Mouse (Mus musculus) liver, embryonic 12.5 days (tissue): ENCODE results near the gene Limch1. TPM values are rescaled to one million over a fixed set of nuclear protein-coding genes. Genes with fewer than 3 reads are reported as not detected.

Source experiments
- ATAC-seq: fragments of 200-750 bp; cut with Nextera tagmentation; 2 replicates; pipeline ENCODE4 v1.8.0; 2017; ENCODE audit warnings: moderate number of reproducible peaks, mild to moderate bottlenecking, moderate library complexity
- H3K27ac ChIP-seq: fragments of 300-500 bp; sonication (generic); 2 replicates; pipeline ENCODE4 v1.5.1; 2016; ENCODE audit warnings: mild to moderate bottlenecking
- H3K27me3 ChIP-seq: fragments of 300-500 bp; sonication (generic); replicated peaks from 2 replicates; pipeline ENCODE4 v1.6.1; 2016; ENCODE audit warnings: mild to moderate bottlenecking, moderate library complexity
- H3K36me3 ChIP-seq: fragments of 300-500 bp; sonication (generic); 2 replicates; pipeline ENCODE4 v1.6.1; 2016; ENCODE audit warnings: mild to moderate bottlenecking, moderate library complexity
- H3K4me1 ChIP-seq: fragments of 300-500 bp; sonication (generic); 2 replicates; pipeline ENCODE4 v1.6.1; 2016
- H3K4me2 ChIP-seq: fragments of 300-500 bp; sonication (generic); 2 replicates; pipeline ENCODE4 v1.6.1; 2016; ENCODE audit warnings: mild to moderate bottlenecking, moderate library complexity
- H3K4me3 ChIP-seq: fragments of 300-500 bp; sonication (generic); 2 replicates; pipeline ENCODE4 v1.5.1; 2016; ENCODE audit warnings: mild to moderate bottlenecking, moderate library complexity
- H3K9ac ChIP-seq: fragments of 300-500 bp; sonication (generic); 2 replicates; pipeline ENCODE4 v1.6.1; 2016; ENCODE audit warnings: mild to moderate bottlenecking, moderate library complexity
- H3K9me3 ChIP-seq: fragments of 300-500 bp; sonication (generic); replicated peaks from 2 replicates; pipeline ENCODE4 v1.6.1; 2016; ENCODE audit warnings: mild to moderate bottlenecking, moderate library complexity
- WGBS: fragments of 180-500 bp; shearing (Covaris S2); methylation state at CpG from one replicate; pipeline ENCODE4 v1.1.7; 2016; ENCODE audit not compliant: insufficient replicate concordance; 5-methylcytosine and 5-hydroxymethylcytosine counted together
- polyA plus RNA-seq: library from polyadenylated mRNA; unstranded; fragments of >200 nt; fragmentation: Nextera tagmentation; extraction: Ambion mirVana; gene quantifications from 2 replicates; pipeline ENCODE4 v1.2.1, GENCODE M21; 2016

Gene Limch1
- 3.8 and 5.2 TPM in 2 replicates for polyA plus RNA-seq

DNA sequence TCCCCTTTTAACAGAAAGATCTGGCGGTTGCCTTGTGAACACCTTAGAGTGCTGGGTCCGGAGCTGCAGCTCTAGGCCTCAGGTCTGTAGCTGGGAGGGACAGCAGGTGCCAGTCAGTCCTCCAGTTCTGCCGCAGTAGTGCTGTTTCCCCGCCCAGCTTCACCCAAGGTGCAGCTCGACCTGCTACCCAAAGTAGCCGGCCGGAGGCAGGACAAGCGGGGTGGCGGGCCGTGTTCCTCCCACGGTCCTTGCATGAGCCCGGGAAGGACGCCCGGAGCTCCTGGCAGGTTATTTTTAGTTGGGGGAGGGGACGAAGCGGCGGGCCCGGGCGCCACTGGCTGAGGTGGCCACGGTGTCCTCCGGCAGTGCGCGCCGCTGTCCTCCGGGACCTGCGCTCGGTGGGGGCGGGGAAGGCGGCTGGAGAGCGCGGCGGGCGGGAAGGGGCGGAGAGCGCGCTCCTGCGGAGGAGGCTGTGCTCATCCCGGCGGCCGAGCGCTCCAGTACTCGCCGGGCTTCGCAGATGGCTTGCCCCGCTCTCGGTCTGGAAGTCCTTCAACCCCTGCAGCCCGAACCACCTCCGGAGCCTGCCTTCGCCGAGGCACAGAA is at the start of gene Limch1:
TSS of gene Limch1 (plus strand) at position 438 of the 606 bp plus-strand sequence.
- Histone ChIP-seq H3K9ac (0 out of 2 replicates have a peak within 1 kb of the TSS, but pooled peaks have one; percentile 22), H3K4me1 (no peaks in the 10 kb centered on the region; the same call in 1 of the 2 replicates), H3K27me3 (peaks cover 42% of the 10 kb centered on the region), H3K4me3 (peak within 1 kb of the TSS; percentile 51), H3K36me3 (no peaks in the 10 kb centered on the region), H3K27ac (no peak within 1 kb of the TSS), H3K9me3 (no peaks in the 10 kb centered on the region), H3K4me2 (peak within 1 kb of the TSS; percentile 70)
- peak; percentile 42; the same call in 1 of the 2 replicates for ATAC-seq
- WGBS = 2% methylated on average over 44 of the region's 50 CpGs

DNA sequence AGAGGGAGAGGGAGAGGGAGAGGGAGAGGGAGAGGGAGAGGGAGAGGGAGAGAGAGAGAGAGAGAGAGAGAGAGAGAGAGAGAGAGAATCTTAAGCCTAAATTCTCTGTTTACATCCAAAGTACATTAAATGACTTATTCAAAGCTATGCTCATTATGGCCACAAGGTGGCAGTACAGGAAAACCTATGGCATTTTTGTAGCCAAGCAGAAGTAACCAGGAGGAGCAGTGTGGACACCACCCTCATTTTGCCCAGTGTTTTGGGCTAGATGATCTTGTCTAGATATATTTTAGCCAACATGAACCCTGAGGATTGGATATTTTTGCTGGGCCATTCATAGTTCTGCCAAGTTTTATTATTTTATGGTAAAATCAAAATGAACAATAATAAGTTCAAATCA is 48.5 kb upstream of the Limch1 start:
- Histone ChIP-seq H3K36me3 (no peaks in the 10 kb centered on the region), H3K27me3 (no peaks in the 10 kb centered on the region), H3K9me3 (no peaks in the 10 kb centered on the region), H3K9ac (no peak overlapping the region), H3K27ac (no peak overlapping the region), H3K4me2 (no peak overlapping the region), H3K4me3 (no peak overlapping the region), H3K4me1 (no peaks in the 10 kb centered on the region)
- no peak for ATAC-seq

DNA sequence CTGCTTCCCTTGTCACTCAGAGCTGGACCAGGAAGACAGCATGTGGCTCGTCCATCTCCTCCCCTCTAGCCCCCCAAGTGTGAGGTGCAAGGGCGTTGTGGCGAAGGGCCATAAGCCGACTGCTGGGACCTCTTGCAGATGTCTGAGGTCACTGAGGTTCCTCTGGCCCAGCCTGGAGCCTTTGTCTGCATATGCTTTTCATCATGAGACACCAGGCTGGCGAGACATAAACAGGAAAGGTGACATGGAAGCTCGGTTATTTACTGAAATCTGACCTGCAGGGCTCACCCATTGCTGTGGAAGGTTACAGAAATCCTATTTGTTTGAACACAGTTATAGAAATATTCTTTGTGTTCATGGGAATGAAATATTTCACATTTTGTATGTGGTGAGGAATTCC is 45.7 kb upstream of the Limch1 start:
- Histone ChIP-seq H3K9me3 (no peaks in the 10 kb centered on the region), H3K4me2 (no peak overlapping the region), H3K27ac (no peak overlapping the region), H3K27me3 (no peaks in the 10 kb centered on the region), H3K36me3 (no peaks in the 10 kb centered on the region), H3K4me3 (no peak overlapping the region), H3K4me1 (no peaks in the 10 kb centered on the region), H3K9ac (no peak overlapping the region)
- no peak for ATAC-seq
- 47% methylated on average over 6 of the region's 6 CpGs for WGBS

DNA sequence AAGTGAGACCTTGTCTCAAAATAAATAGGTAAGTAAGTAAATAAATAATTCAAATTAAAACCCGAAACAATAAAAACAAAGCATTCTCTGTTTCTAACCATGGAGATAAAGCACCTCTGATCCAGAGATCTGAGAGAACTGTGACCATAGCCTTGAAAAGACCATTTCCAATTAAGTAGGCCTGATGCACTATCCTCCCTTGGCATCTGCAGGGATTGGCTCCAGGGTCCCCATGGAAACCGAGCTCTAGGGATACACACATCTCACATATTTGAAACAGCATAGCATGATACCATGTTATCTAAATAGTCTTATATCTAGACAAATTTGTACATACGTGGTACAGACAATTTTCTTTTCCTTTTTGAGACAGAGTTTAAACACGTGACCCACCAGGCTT is 43.7 kb upstream of the Limch1 start:
- Histone ChIP-seq H3K9ac (no peak overlapping the region), H3K9me3 (no peaks in the 10 kb centered on the region), H3K27ac (no peak overlapping the region), H3K4me3 (no peak overlapping the region), H3K4me1 (no peaks in the 10 kb centered on the region), H3K27me3 (no peaks in the 10 kb centered on the region), H3K36me3 (no peaks in the 10 kb centered on the region), H3K4me2 (no peak overlapping the region)
- ATAC-seq = no peak
- 73% methylated on average over 4 of the region's 4 CpGs for WGBS

DNA sequence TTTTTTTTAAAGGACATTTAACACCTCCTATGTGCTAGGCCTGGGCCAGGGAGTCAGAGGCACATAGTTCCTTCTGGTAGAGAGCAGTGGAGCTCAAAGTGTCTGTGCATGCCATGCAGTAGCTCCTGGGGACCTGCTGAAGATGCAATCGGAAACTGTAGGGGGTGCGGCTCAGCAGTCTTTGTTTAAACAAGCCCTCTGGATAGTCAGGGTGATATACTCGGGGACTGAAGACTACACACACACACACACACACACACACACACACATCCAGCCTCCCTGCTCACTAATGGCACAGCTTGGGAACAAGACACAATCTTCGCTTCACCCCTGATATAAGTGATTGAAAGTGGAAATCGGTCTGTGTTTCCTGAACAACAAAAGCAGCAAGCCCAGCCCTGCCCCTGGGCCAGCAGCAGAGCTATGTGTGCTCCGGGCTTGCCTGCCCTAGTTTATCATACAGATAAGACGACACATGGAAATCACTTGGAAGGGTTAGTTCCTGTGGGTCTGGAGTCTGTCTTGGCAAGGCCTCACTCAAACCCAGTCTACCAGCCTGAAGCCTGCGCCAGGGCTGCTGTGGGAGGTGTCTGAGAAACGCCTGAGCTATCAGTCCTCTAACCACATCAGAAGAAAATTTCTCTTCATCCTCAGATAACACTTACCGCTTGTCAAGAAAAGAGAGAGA is 42.2 kb upstream of the Limch1 start:
- no peak overlapping the region for H3K4me3 ChIP-seq
- no peak overlapping the region for H3K4me2 ChIP-seq
- no peaks in the 10 kb centered on the region for H3K36me3 ChIP-seq
- WGBS = 23% methylated on average over 10 of the region's 10 CpGs
- H3K4me1 ChIP-seq = no peaks in the 10 kb centered on the region
- H3K27me3 ChIP-seq = no peaks in the 10 kb centered on the region
- H3K9ac ChIP-seq = no peak overlapping the region
- H3K27ac ChIP-seq = no peak overlapping the region
- no peak for ATAC-seq
- no peaks in the 10 kb centered on the region for H3K9me3 ChIP-seq

DNA sequence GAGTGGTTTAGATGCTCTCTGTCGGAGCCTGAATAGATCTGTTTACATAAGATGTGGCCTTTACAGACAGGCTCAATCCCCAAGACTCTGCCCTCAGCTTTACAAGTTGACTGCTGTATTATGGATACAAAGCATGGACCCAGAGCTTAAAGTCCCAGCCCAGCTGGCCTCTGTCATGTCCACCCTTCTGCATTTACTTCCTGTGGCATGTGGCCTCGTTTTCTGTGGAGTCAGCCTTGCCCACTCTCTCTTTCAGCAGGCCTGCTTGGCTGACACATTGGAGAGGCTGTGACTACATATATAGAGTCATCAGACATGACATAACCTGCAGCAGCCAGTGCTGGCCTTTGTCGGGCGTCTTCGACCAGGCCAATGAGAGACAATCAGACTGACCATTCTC is 37.8 kb upstream of the Limch1 start:
- H3K4me1 ChIP-seq = no peaks in the 10 kb centered on the region
- no peaks in the 10 kb centered on the region for H3K9me3 ChIP-seq
- H3K27me3 ChIP-seq = no peaks in the 10 kb centered on the region
- H3K9ac ChIP-seq = no peak overlapping the region
- H3K36me3 ChIP-seq = no peaks in the 10 kb centered on the region
- H3K4me2 ChIP-seq = no peak overlapping the region
- WGBS = 63% methylated on average over 5 of the region's 5 CpGs
- no peak overlapping the region for H3K27ac ChIP-seq
- ATAC-seq = no peak
- H3K4me3 ChIP-seq = no peak overlapping the region

DNA sequence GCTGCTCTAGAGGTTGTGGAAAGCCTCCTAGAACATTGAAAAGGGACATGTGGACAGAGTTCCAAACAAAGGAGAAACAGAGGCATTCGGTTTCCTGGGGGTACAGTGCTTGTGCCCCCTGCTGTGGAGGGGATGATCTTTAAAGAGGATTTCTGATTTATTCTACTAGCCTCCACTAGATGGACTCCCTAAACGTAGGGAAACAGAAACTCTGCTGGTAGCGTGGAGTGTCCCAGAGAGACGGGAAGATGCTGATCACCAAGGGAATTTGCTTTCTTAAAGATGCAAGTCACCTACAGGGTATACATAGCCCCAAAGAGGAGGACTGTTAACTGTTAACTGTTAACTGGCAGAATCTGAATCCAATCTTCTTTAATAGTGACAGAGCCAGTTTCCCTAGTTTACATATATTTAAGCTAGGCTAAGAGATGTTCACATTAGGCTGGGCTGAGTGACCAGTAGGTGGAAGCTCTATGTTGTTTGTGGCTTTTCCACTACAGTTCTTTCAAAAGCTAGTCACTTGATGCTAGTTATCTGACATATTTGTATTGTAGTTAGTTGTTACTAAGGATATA is 35.1 kb upstream of the Limch1 start:
- Histone ChIP-seq H3K9me3 (no peaks in the 10 kb centered on the region), H3K4me1 (no peaks in the 10 kb centered on the region), H3K9ac (no peak overlapping the region), H3K27me3 (0 out of 2 replicates have a peak, but pooled peaks cover 4% of the 10 kb centered on the region), H3K4me2 (no peak overlapping the region), H3K36me3 (no peaks in the 10 kb centered on the region), H3K4me3 (no peak overlapping the region), H3K27ac (no peak overlapping the region)
- ATAC-seq = no peak
- 25% methylated on average over 4 of the region's 4 CpGs for WGBS

DNA sequence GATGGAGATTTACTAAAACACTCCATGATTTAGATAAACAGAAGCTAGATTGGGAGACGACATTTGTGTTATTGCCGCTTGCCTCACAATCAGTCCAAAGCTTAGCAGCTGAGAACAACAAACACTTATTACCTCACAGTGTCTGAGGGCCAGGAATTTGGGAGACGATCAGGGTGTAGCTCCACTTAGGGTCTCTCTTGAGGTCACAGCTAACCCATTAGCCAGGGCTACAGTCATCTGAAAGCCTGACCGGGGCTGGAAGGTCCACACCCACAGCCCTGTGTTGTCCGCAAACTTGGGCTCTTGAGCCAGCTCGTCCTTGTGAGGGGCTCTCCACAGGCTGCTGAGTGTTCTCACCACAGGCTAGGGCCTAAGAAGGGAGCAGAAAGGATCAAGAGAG is 32.8 kb upstream of the Limch1 start:
- Histone ChIP-seq H3K9ac (no peak overlapping the region), H3K4me1 (no peaks in the 10 kb centered on the region), H3K9me3 (no peaks in the 10 kb centered on the region), H3K27me3 (0 out of 2 replicates have a peak, but pooled peaks cover 4% of the 10 kb centered on the region), H3K36me3 (no peaks in the 10 kb centered on the region), H3K4me2 (no peak overlapping the region), H3K4me3 (no peak overlapping the region), H3K27ac (no peak overlapping the region)
- ATAC-seq = no peak
- WGBS = 70% methylated on average over 6 of the region's 6 CpGs

DNA sequence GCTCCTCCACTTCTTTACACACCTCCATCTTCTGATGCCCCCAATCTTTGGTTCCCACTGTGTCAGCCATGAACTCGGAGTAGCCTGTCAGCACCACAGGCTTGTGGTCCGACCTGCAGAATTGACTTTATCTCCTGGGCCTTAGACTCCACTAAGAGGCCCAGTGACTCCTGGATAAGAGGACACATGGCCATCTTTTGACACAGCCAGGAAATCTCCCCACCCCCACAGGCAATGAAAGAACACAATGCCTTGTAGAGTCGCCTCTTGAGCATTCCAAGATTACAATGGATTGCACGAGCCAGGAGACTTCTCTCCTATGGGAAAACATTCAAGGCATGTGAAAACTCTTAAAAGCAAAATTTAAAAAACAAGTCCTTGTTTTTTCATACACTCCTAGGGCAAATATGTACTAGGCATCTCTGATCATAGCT is 30.1 kb upstream of the Limch1 start:
- WGBS = 25% methylated on average over 4 of the region's 4 CpGs
- peaks cover 4% of the 10 kb centered on the region; the same call in 1 of the 2 replicates for H3K27me3 ChIP-seq

DNA sequence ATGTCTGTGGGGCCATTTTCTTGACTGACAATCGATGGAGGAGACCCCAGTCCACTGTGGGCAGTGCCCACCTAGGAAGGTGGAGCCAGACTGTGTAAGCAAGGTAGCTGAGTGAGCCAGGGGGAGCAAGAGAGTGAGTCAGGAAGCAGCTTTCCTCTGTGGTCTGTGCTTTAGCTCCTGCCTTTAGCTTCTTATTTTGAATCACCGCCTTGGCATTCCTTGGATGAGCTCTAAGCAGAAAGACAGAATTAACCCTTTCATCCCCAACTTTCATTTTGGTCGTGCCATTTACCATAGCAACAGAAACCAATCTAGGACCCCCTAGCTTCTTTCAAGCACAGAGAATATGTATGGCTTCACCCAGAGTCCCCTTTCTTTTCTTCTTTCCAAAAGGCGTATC is 27.7 kb upstream of the Limch1 start:
- H3K4me1 ChIP-seq = no peaks in the 10 kb centered on the region
- peaks cover 4% of the 10 kb centered on the region; the same call in 1 of the 2 replicates for H3K27me3 ChIP-seq
- no peaks in the 10 kb centered on the region for H3K9me3 ChIP-seq
- H3K4me3 ChIP-seq = no peak overlapping the region
- no peak for ATAC-seq
- 52% methylated on average over 4 of the region's 4 CpGs for WGBS
- H3K27ac ChIP-seq = no peak overlapping the region
- no peak overlapping the region for H3K9ac ChIP-seq
- H3K36me3 ChIP-seq = no peaks in the 10 kb centered on the region
- no peak overlapping the region for H3K4me2 ChIP-seq

More for the DNA sequence above, 30.1 kb upstream of the Limch1 start:
- Histone ChIP-seq H3K4me2 (no peak overlapping the region), H3K9ac (no peak overlapping the region), H3K36me3 (no peaks in the 10 kb centered on the region), H3K4me1 (no peaks in the 10 kb centered on the region), H3K4me3 (no peak overlapping the region), H3K9me3 (no peaks in the 10 kb centered on the region), H3K27ac (no peak overlapping the region)
- no peak for ATAC-seq

DNA sequence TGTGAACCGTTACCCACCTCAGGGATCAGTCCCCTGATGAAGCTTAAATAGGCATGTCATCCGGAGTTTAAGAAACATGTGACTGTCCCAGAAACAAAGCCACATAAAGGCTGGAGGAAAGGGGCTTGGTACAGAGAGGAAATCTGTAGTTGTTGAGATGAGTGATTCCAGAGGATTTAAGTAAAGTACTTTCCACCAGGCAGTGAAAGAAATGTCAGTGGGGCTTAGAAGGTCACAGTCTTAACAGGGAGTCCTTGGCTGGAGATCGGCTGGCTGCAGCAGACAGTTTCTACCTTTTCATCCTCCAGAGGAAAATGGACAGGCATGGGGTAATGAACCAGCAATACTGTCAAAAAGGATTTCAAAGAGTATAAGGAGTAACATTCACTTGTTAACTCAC is 27.2 kb upstream of the Limch1 start:
- H3K27me3 ChIP-seq = peaks cover 4% of the 10 kb centered on the region; the same call in 1 of the 2 replicates
- H3K4me2 ChIP-seq = no peak overlapping the region
- H3K9ac ChIP-seq = no peak overlapping the region
- WGBS = 59% methylated on average over 3 of the region's 3 CpGs
- no peaks in the 10 kb centered on the region for H3K36me3 ChIP-seq
- no peak overlapping the region for H3K4me3 ChIP-seq
- no peak for ATAC-seq
- no peaks in the 10 kb centered on the region for H3K9me3 ChIP-seq
- H3K4me1 ChIP-seq = no peaks in the 10 kb centered on the region
- no peak overlapping the region for H3K27ac ChIP-seq

DNA sequence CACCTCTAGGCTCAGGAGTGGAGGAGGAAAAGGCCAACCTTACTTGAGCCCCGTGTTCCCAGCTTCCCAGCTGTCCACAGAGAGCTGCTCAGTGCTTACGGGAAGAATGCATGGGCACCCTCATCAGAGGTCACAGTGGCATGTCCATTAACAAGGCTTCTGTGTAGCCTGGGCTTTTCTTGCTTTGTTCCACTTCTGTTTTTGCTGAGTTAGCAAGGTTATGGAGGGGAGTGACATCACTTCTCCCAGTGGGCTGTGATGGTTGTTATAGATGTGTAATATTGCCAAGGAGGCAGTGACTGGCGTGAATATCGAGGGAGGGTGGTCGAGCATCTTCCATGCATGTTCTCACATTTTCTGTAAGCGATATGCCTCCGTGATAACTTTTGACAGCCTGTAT is 26.7 kb upstream of the Limch1 start:
- H3K4me3 ChIP-seq = no peak overlapping the region
- H3K9me3 ChIP-seq = no peaks in the 10 kb centered on the region
- H3K36me3 ChIP-seq = no peaks in the 10 kb centered on the region
- H3K4me2 ChIP-seq = no peak overlapping the region
- no peak overlapping the region for H3K9ac ChIP-seq
- ATAC-seq = no peak
- peaks cover 4% of the 10 kb centered on the region; the same call in 1 of the 2 replicates for H3K27me3 ChIP-seq
- no peaks in the 10 kb centered on the region for H3K4me1 ChIP-seq
- WGBS = 60% methylated on average over 7 of the region's 7 CpGs
- no peak overlapping the region for H3K27ac ChIP-seq
